Mouse (Mus musculus): ENCODE measurements around the gene Pgd.
"Not testable (repeated sequence)": the region's sequence is repeated elsewhere in the genome, so short reads cannot be mapped to it uniquely, and the experiment has no call there.

The Pgd gene

DNA sequence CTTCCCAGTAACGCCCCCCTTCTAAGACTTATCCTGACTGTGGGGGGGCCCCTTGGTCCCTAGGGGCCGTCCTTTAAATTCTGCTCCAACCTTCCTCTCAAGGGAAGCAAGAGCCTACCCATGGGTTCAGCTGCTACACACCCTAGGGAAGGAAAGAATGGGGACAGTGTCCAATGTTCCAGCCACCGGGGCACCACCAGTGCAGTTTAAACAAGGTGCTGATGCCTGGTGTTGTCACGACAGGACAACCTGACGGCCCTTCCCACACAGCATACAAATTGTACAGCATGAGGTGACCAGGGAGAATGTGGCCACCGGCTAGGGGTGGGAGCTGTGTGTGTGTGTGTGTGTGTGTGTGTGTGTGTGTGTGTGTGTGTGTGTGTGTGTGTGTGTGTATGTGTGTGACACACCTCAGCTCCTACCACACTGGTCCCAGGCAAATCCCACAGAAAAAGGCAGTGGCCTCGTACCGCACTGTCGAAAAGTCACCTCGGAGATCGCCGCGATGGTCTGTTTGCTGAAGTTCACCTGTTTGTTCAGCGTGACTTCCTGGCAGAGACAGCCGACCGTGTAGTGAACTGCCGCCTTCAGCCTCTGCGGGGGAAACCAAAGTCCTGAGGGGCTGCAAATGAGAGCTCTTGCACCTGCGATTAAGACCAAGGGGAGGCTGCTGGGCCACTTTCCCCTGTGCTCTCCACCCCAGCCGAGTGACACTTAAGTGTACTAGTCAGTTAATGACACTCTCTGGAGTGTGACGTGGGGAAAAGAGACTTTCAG is 34.6 kb downstream of the Pgd start:
- DNase-seq (ENCODE audit: low spot score) = no peak

DNA sequence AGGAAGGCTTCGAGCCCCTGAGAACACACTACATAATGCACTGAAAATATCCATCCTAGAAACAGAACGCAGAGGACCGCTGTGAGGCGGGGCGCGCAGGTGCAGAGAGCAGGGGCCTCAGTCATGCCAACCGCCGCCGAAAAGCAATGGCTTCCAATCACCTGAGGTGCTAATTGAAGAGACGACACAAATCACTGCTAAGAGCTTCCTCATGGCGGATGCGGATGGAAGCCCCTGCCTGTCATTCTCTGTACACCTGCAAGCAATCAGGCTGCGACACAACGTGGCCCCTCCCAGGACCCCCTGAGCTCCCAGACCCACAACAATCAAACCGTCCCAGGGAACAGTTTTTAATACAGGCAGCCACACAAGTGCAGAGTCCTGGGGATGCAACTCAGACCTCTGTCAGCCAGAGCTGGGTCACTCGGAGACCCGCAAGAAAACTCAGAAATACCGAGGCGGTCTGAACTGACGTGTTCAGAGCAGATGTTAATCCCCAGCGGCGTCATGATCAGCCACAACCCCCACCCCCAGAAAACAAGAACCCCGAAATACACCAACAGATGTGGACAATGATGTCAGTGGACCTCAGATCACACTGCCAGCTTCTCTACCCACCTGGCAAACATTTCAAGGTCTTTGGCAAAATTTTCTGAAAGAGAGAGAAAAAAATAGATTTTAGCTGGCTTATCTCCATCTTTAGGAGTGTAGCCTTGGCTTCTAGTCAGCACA is 35.4 kb downstream of the Pgd start:
- no peak for DNase-seq (ENCODE audit: low spot score)

GRCm38 (mm10) chr4:149128467-149128866 is 38.1 kb downstream of the Pgd start:
- no peak for DNase-seq (ENCODE audit: low spot score)

- DNase-seq (ENCODE audit: low spot score) = no peak
These were observed 39.9 kb downstream of the Pgd start, which contains the start of gene Cort for GRCm38 (mm10) chr4:149126663-149127062. Cort (minus strand) TSS chr4:149126763.

DNA sequence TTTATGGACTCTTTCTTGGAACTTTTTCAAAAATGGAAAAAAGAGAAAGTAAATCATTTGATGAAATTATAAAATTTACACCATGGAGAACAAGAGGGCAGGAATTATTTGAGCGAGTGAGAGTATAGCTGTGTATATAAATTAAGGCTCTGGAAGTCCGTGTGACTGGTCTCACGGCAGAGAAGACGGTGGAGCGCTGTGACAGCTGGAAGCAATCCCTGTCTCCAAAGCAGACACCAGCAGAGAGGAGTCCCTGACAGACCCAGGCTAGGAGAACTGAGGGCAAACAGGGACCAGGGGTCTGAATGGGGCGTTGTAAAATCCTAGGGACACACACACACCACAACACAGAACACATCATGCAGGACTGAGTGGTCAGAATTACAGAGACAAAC is 40.5 kb downstream of the Pgd start:
- DNase-seq (ENCODE audit: low spot score) = no peak

- DNase-seq (ENCODE audit: low spot score) = no peak
These were observed 41.0 kb downstream of the Pgd start for GRCm38 (mm10) chr4:149125341-149126114.

- DNase-seq (ENCODE audit: low spot score) = no peak
These were observed 43.1 kb downstream of the Pgd start for GRCm38 (mm10) chr4:149123432-149123831.

DNA sequence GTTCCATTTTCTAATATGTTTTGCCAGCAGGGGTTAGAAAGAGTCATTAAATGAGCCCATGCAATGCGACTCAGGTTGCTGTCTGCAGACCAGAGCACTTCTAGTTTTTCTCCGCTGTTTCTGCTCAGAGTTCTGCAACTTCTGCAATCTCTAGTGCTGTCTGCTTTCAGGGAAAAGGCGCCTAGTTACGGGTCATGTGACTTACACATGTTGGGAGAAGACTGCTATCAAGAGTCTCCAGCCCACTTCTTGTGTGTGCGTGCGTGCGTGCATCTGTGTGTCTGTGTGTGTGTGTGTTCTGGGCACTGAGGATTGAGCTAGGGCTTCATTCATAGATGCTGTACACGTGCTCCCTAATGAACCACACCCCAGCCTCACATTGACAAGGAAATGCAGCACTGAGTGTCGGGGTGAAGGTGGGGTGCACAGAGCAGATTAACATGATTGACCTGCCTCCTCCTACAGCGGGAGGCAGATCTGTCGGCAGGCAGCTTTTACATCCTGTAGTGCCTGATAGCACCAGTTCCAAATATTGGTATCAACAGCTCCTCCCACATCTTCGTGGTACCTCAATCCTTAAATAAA is 46.5 kb downstream of the Pgd start:
- DNase-seq (ENCODE audit: low spot score) = not testable (repeated sequence)

- peak; percentile 85 for DNase-seq (ENCODE audit: low spot score)
These were observed 62.6 kb downstream of the Pgd start, which contains the start of gene Dffa for GRCm38 (mm10) chr4:149103875-149104561. Dffa (plus strand) TSS chr4:149104146.

- DNase-seq (ENCODE audit: low spot score) = no peak
These were observed 65.1 kb downstream of the Pgd start for GRCm38 (mm10) chr4:149101456-149101855.

DNA sequence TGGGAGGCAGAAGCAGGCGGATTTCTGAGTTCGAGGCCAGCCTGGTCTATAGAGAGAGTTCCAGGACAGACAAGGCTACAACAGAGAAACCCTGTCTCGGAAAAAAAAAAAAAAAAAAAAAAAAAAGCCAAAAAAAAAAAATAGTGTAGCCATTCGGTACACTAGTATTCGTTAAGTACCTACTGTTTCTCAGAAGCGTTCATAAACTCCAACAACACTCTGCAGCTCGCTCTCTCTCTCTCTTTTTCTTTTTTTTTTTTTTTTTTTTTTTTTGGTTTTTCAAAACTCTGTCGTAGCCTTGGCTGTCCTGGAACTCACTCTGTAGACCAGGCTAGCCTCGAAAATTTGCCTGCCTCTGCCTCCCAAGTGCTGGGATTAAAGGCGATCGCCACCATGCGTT is 66.1 kb downstream of the Pgd start:
- not testable (repeated sequence) for DNase-seq (ENCODE audit: low spot score)

Measured in adipocyte (in vitro differentiated cells).